ENCODE assay signal across 27 mouse cellular contexts in genomic region chr7:25089875-25090274, GRCm38 (mm10). TPM values are rescaled to one million over a fixed set of nuclear protein-coding genes. Genes with fewer than 3 reads are reported as not detected.
A peak's percentile ranks its signal among the peaks of the same experiment; 100 is the strongest.
DNase-seq lines count a peak whose midpoint lies in the region; ATAC-seq lines count a peak whose summit lies in the region.
"Had no signal": no experiment of that assay in that cellular context is flagged by ENCODE, and none has a peak within 500 bp of the region (broad histone marks: within the 10 kb centered on the region; RNA-seq: fewer than 3 reads in every experiment).

No protein-coding gene starts in this region.

- no peak for ATAC-seq in hindbrain, embryonic 11.5 days (ENCODE audit: low FRiP score)
- no peak for ATAC-seq in hindbrain, embryonic 14.5 days (ENCODE audit: low FRiP score)
- no peak for ATAC-seq in megakaryocyte-erythroid progenitor cell, adult 5-6 weeks (replicated peaks; ENCODE audit: low FRiP score, low TSS enrichment, poor library complexity, severe bottlenecking)
- ATAC-seq: forebrain, embryonic 16.5 days; intestine, embryonic 15.5 days had no signal

- no peaks in the 10 kb centered on the region for H3K9me3 ChIP-seq in hindbrain, embryonic 11.5 days (ENCODE audit: control insufficient read depth, low read length)
- no peaks in the 10 kb centered on the region for H3K9me3 ChIP-seq in hindbrain, embryonic 14.5 days (ENCODE audit: control insufficient read depth, low read length)
- H3K9me3 ChIP-seq: embryonic facial prominence, embryonic 15.5 days; heart, embryonic 15.5 days; intestine, embryonic 15.5 days; limb, embryonic 12.5 days; lung, embryonic 15.5 days; neural tube, embryonic 15.5 days had no signal

- no peaks in the 10 kb centered on the region for H3K27me3 ChIP-seq in hindbrain, embryonic 11.5 days (ENCODE audit: control insufficient read depth, insufficient read depth, low read length)
- no peaks in the 10 kb centered on the region for H3K27me3 ChIP-seq in hindbrain, embryonic 14.5 days (ENCODE audit: control insufficient read depth, insufficient read depth, low read length)
- H3K27me3 ChIP-seq: embryonic facial prominence, embryonic 15.5 days; intestine, embryonic 15.5 days; lung, embryonic 15.5 days; neural tube, embryonic 15.5 days had no signal

- 13% methylated on average over 10 of the region's 10 CpGs for WGBS in hindbrain, embryonic 11.5 days
- 21% methylated on average over 9 of the region's 10 CpGs for WGBS in hindbrain, embryonic 14.5 days

- no peak overlapping the region for H3K4me2 ChIP-seq in hindbrain, embryonic 11.5 days (replicated peaks; ENCODE audit: low read depth, low read length)
- H3K4me2 ChIP-seq in hindbrain, embryonic 14.5 days (replicated peaks): no peak overlapping the region
- H3K4me2 ChIP-seq: embryonic facial prominence, embryonic 15.5 days; heart, embryonic 15.5 days; intestine, embryonic 15.5 days; limb, embryonic 12.5 days; midbrain, embryonic 11.5 days; neural tube, embryonic 15.5 days had no signal

- no peak overlapping the region for H3K9ac ChIP-seq in hindbrain, embryonic 11.5 days (ENCODE audit: low read depth, low read length)
- no peak overlapping the region for H3K9ac ChIP-seq in hindbrain, embryonic 14.5 days
- H3K9ac ChIP-seq: embryonic facial prominence, embryonic 15.5 days; heart, embryonic 15.5 days; intestine, embryonic 15.5 days; limb, embryonic 12.5 days; liver, embryonic 14.5 days; lung, embryonic 15.5 days; neural tube, embryonic 15.5 days had no signal

- peaks cover 8% of the 10 kb centered on the region; the same call in 1 of the 2 replicates for H3K4me1 ChIP-seq in hindbrain, embryonic 11.5 days (replicated peaks; ENCODE audit: control insufficient read depth, insufficient read depth, low read length)
- no peaks in the 10 kb centered on the region; the same call in 1 of the 2 replicates for H3K4me1 ChIP-seq in hindbrain, embryonic 14.5 days (replicated peaks; ENCODE audit: control insufficient read depth, insufficient read depth, low read length)

- H3K36me3 ChIP-seq in hindbrain, embryonic 11.5 days (ENCODE audit: control insufficient read depth, insufficient read depth, low read length): 0 out of 2 replicates have a peak, but pooled peaks cover 2% of the 10 kb centered on the region
- peaks cover 29% of the 10 kb centered on the region for H3K36me3 ChIP-seq in hindbrain, embryonic 14.5 days (replicated peaks; ENCODE audit: control insufficient read depth, insufficient read depth)
- H3K36me3 ChIP-seq: heart, embryonic 15.5 days had no signal

- no peak overlapping the region for H3K4me3 ChIP-seq in hindbrain, embryonic 11.5 days (ENCODE audit: low read depth, low read length)
- no peak overlapping the region for H3K4me3 ChIP-seq in hindbrain, embryonic 14.5 days (replicated peaks; ENCODE audit: low read length)
- H3K4me3 ChIP-seq: embryonic facial prominence, embryonic 15.5 days; heart, embryonic 15.5 days; intestine, embryonic 15.5 days; limb, embryonic 12.5 days; lung, embryonic 15.5 days; neural tube, embryonic 15.5 days had no signal

- no peak overlapping the region for H3K27ac ChIP-seq in hindbrain, embryonic 11.5 days (ENCODE audit: low read depth, low read length)
- no peak overlapping the region for H3K27ac ChIP-seq in hindbrain, embryonic 14.5 days
- H3K27ac ChIP-seq: embryonic facial prominence, embryonic 15.5 days; heart, embryonic 15.5 days; intestine, embryonic 15.5 days; limb, embryonic 12.5 days; liver, embryonic 14.5 days; lung, embryonic 15.5 days; macrophage; neural tube, embryonic 15.5 days had no signal

- DNase-seq in embryo, embryonic 10 days (ENCODE audit: low spot score): peak; percentile 51
- DNase-seq in embryo, embryonic 11 days: no peak
- DNase-seq in hindbrain, embryonic 11.5 days (ENCODE audit: low spot score): peak; percentile 32
- no peak for DNase-seq in hindbrain, embryonic 14.5 days (ENCODE audit: low spot score)
- DNase-seq in ZHBTc4 (ENCODE audit: low read depth, low spot score): peak; percentile 69
- DNase-seq in induced T-regulatory cell, adult 2 months (ENCODE audit: low read depth): peak; percentile 16
- DNase-seq in spleen, adult 12 weeks (ENCODE audit: low spot score): no peak
- DNase-seq: adrenal gland, postnatal 36 days; cerebellum, adult 9-10 months; gastrocnemius, postnatal 14 days; heart, adult 11 months; kidney, adult 9 months; kidney, postnatal 36 days; layer of hippocampus, postnatal 36 days; spleen, adult 18-20 months; thymus, postnatal 14 days had no signal

RNA-seq across cellular contexts. Expression of gene Zfp574, which starts 17.5 kb away (rescaled TPM):
- polyA plus RNA-seq in hindbrain, embryonic 11.5 days (2014; fragmentation: Nextera tagmentation; extraction: Ambion mirVana): 17.9 and 19.9 TPM in 2 replicates
- polyA plus RNA-seq in hindbrain, embryonic 14.5 days (2014; fragmentation: Nextera tagmentation; extraction: Ambion mirVana): 29.3 and 29.4 TPM in 2 replicates
- total RNA-seq in megakaryocyte-erythroid progenitor cell, adult 5-6 weeks (2014; fragmentation: Nextera tagmentation): 12.0 and 18.6 TPM in 2 replicates
- total RNA-seq in megakaryocyte-erythroid progenitor cell, adult 5-6 weeks (2017): 3.7 and 6.9 TPM in 2 replicates

RNA-seq across cellular contexts. Expression of gene Grik5, which starts 17.7 kb away (rescaled TPM):
- polyA plus RNA-seq in hindbrain, embryonic 11.5 days (2014; fragmentation: Nextera tagmentation; extraction: Ambion mirVana): 8.9 and 14.4 TPM in 2 replicates
- 21.0 and 22.5 TPM in 2 replicates for polyA plus RNA-seq in hindbrain, embryonic 14.5 days (2014; fragmentation: Nextera tagmentation; extraction: Ambion mirVana)
- 20.9 and 31.7 TPM in 2 replicates for total RNA-seq in megakaryocyte-erythroid progenitor cell, adult 5-6 weeks (2014; fragmentation: Nextera tagmentation)
- total RNA-seq in megakaryocyte-erythroid progenitor cell, adult 5-6 weeks (2017): 0.23 and 6.4 TPM in 2 replicates

Comparison
In these comparisons a context has a peak if more than half of its experiments do, and no peak if none do; other contexts are left out.
1. DNase-seq: peak in embryo, embryonic 10 days (single experiment), hindbrain, embryonic 11.5 days (single experiment), ZHBTc4 (single experiment) and induced T-regulatory cell, adult 2 months (single experiment); none in embryo, embryonic 11 days (single experiment), hindbrain, embryonic 14.5 days (single experiment) and spleen, adult 12 weeks (single experiment).